Mouse (Mus musculus): Measurements from ENCODE around the gene Sox30. TPM values are rescaled to one million over a fixed set of nuclear protein-coding genes. Genes with fewer than 3 reads are reported as not detected.
"Not testable (repeated sequence)": the region's sequence is repeated elsewhere in the genome, so short reads cannot be mapped to it uniquely, and the experiment has no call there.

Gene Sox30
- total RNA-seq, 2 experiments from 2014 or later = 0.10 TPM; not detected in 1

DNA sequence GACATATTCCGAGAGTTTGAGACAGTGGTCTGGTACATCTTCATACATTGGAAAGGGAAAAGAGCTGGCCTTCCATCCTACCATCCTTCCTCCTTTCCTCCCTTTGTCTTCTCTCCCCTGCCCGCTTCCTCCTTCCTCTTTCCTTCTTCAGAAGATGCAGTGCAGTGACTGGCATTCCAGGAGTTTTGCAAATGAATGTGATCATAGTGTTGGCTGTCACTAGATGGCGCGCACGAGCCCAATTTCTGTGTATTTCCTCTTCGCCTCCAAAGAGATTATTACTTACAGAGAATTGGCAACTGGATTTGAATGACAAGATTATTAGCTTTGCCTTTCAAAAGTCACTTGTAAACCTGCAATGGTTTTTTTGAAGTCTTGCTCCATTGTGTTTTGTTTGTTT is 36.0 kb downstream of the Sox30 start:
- DNase-seq (ENCODE audit: low spot score in 2 of 2) = peak; percentile 37 to 82

- no peak for DNase-seq (ENCODE audit: low spot score in 2 of 2)
Measured at GRCm38 (mm10) chr11:46020246-46020645, 40.1 kb downstream of the Sox30 start.

- DNase-seq (ENCODE audit: low spot score in 2 of 2) = no peak
Measured at GRCm38 (mm10) chr11:46021850-46022249, 41.7 kb downstream of the Sox30 start.

GRCm38 (mm10) chr11:46022983-46023382 is 42.9 kb downstream of the Sox30 start:
- DNase-seq (ENCODE audit: low spot score in 2 of 2) = no peak

DNA sequence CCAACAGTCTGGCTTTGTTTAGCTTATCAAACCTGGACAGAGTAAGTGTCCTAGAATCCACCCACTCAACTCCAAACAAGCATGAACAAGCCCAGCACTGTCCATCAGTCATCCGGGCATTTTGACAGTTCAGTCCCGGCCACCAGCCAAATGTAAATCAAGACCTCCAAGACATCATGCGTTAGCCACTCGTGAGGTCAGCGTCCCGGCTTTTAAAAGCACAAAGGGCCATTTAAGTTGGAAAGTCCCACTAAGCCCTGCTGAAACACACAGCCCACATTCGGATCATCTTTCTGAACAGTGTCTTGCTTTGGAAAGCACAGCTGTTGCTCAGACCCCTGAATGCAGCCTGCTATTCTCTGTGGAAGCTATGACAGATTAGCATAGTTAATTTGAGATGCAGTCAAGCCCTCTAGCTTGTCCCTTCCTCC is 45.9 kb downstream of the Sox30 start:
- no peak for DNase-seq (ENCODE audit: low spot score in 2 of 2)

- DNase-seq (ENCODE audit: low spot score in 2 of 2) = no peak
Measured at GRCm38 (mm10) chr11:46027952-46028814, 48.1 kb downstream of the Sox30 start.

DNA sequence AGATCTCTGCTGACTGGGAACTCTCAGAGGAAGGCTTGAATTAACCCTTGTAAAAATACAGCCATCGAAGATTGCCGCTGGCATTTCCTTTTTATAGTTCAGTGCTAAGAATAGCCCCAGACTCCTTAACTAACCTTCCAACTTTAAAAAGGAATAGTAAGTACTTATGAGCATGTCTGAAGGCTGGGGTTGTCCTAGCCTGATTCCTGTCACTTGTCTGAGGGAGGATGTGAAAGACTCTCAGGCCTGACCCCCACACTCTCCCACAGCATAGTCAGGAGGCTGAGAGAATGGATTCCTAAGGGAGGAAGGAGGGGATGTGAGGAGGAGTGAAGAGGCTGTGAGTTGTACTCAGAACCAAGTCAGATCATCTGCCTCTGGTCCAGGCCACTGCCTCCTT is 49.4 kb downstream of the Sox30 start:
- no peak for DNase-seq (ENCODE audit: low spot score in 2 of 2)

DNA sequence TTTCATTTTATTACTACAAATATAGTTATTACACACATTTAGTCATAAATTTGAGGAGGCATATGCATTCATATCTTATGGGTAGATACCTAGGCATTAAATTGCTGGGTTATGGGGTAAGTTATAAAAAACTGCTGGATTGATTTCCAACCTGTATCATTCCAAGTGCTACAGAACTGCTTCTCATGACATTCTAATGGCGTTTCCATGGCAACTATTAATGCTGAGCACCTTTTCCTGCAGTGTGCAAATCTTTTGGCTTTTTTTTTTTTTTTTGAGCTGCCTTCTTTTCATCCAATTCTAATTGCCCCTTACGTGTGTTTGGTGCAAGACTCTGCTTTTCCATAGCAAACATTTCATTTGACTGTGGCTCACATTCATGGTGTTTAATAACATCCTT is 49.9 kb downstream of the Sox30 start:
- no peak for DNase-seq (ENCODE audit: low spot score in 2 of 2)

DNA sequence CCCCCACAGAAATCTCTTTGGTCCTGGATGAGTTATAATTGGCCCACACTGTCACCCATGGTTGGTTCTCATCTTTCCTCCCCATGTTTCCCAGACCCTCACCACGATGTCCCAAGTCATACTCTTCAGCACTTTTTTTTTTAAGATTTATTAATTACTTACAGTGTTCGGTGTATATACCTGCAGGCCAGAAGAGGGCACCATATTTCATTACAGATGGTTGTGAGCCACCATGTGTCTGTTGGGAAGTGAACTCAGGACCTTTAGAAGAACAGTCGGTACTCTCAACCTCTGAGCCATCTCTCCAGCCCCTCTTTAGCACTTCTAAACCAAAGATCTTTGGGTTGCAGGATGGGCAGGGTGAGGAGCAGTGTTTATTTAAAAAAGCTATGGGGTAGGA is 51.4 kb downstream of the Sox30 start:
- DNase-seq (ENCODE audit: low spot score in 2 of 2) = no peak

DNA sequence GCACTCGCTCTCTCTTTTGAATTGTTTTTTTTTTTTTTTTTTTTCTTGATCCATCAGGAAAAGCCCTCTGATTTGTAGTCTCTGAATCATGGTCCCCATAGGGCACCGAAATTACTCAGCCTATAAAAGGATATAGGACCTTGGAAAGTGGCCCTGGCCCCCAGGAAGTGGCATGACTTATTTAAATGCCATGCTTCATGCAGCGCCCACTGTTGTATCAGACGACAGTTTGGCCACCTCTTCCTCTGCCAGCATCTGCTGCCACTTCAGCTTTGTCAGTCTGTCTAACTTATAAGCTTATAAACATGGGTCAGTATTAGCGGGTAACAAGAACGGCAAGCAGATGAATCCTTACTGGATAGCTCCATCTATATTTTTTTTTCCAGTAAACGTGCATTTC is 52.8 kb downstream of the Sox30 start:
- no peak for DNase-seq (ENCODE audit: low spot score in 2 of 2)

GRCm38 (mm10) chr11:46036374-46036773 is 56.3 kb downstream of the Sox30 start:
- DNase-seq (ENCODE audit: low spot score in 2 of 2) = no peak

GRCm38 (mm10) chr11:46038901-46039300 is 58.8 kb downstream of the Sox30 start:
- DNase-seq (ENCODE audit: low spot score in 2 of 2) = no peak

GRCm38 (mm10) chr11:46039335-46039734 is 59.2 kb downstream of the Sox30 start:
- peak in 1 of 2 experiments; percentile 16 for DNase-seq (ENCODE audit: low spot score in 2 of 2)

GRCm38 (mm10) chr11:46040841-46041556 is 60.9 kb downstream of the Sox30 start:
- no peak for DNase-seq (ENCODE audit: low spot score in 2 of 2)

DNA sequence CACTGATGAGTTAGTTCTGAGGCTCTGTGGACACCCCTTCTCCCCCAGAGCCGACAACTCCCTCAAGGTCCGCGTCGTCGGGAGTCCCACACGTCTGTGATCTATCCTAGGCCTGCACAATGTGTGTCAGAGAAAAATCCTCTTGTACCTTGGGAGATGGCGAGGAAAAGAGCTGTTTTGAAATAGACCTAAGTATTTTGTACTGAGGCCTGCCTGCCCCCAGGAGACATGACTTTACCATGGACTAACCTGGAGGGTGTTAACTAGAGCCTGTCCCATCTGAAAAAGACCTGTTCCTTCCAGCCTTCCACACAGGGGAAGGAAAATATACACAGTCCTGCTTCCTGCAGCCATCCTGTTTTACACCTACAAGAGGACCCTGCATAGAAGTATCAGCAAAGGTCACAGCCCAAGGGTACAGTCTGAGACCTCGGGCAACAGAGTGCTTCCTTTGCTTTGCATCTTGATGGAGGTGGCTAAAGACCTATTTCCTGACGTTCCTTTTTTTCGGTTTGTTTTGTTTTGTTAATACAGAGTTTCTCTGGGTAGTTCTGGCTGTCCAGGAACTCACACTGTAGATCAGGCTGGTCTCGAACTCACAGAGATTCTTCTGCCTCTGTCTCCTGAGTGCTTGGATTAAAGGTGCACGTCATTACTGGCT is 61.6 kb downstream of the Sox30 start:
- no peak for DNase-seq (ENCODE audit: low spot score in 2 of 2)

- DNase-seq (ENCODE audit: low spot score in 2 of 2) = no peak
Measured at GRCm38 (mm10) chr11:46044781-46045180, 64.7 kb downstream of the Sox30 start.

DNA sequence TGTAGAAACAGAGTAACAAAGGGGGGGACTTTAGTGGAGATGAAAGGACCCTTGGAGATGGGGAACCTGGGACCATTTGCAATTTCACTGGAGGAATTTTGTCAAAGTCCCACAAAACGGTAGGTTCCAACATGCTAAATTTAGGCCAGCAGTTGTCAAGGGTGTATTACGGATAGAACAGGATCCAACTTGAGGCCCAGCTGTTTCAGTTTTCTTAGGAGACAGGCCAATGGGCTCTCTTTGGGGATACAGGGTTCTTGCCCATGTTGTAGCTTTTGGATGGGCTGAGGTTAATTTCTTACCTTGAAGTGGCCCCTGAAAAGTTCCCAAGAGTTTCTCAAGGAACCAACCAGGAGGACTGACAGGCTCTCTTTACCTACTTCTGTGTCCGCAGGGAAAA is 67.2 kb downstream of the Sox30 start:
- DNase-seq (ENCODE audit: low spot score in 2 of 2) = no peak

DNA sequence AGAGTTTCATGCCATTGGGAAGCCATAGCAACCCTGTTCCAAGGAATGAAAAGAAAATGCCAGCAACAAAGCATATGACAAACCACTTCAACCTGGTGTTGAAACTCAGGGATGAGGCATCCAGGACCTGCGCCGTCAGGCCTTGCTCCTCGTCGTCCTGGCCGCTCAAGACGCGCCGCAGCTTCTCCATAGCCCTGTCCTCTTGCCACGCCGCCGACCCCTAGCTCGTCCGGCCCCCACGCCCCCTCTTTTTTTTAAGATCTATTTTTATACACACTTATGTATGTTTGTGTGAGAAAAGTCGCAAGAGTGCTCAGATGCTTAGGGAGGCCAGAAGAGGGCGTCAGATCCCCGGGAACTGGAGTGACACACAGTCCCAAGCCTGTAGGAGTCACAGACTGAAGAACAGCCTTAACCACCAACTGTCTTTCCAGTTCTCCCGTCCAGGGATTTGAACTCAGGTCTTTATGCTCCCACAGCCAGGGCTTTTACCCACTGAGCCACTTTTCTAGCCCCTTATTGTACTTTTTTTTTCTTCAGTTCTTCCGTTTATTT is 72.1 kb downstream of the Sox30 start, which contains the start of gene Gm12166:
TSS of gene Gm12166 (minus strand) at position 217 of the 555 bp plus-strand sequence.
- peak in 1 of 2 experiments; percentile 57 for DNase-seq (ENCODE audit: low spot score in 2 of 2)

- not testable (repeated sequence) for DNase-seq (ENCODE audit: low spot score in 2 of 2)
Measured at GRCm38 (mm10) chr11:46053457-46053856, 73.3 kb downstream of the Sox30 start.

DNA sequence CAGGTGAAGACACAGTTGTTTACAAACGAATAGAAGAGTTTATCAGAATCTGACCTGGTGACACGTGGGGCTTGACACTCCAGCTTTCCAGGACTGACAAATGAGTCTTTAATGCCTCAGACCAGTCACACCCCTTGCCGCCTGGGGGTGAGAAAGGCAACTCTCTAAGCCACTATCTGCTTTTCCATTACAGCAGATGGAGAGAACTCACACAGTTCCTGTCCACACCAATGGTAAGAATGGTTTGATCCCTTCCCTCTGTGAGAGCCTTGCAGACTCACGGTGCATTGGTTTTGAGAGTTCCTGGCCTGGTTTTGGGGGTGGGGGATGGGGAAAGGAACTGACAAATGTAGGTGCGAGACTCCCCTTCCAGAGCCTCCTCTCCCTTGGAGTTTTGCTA is 74.2 kb downstream of the Sox30 start:
- DNase-seq (ENCODE audit: low spot score in 2 of 2) = no peak

Measured in layer of hippocampus, adult 18-20 months (tissue).